ENCODE assay signal across 8 mouse cellular contexts in genomic region chr6:114976915-114977419, GRCm38 (mm10). TPM values are rescaled to one million over a fixed set of nuclear protein-coding genes. Genes with fewer than 3 reads are reported as not detected.
DNase-seq lines count a peak whose midpoint lies in the region; ATAC-seq and TF ChIP-seq lines count a peak whose summit lies in the region.
"Had no signal": no experiment of that assay in that cellular context is flagged by ENCODE, and none has a peak within 500 bp of the region (broad histone marks: within the 10 kb centered on the region; RNA-seq: fewer than 3 reads in every experiment).

No protein-coding gene starts in this region.

- TF ChIP-seq POLR2A in limb, embryonic 14.5 days (IDR thresholded peaks at IDR 0.05; ENCODE audit: borderline replicate concordance, extremely low read depth, insufficient read depth, insufficient read length), result no peak

- no peaks in the 10 kb centered on the region for H3K9me3 ChIP-seq in limb, embryonic 14.5 days (ENCODE audit: control insufficient read depth, low read length)

- 0 out of 2 replicates have a peak overlapping the region, but pooled peaks have one; percentile 4 for H3K27ac ChIP-seq in limb, embryonic 14.5 days (replicated peaks; ENCODE audit: low read depth, low read length)

- no peaks in the 10 kb centered on the region for H3K36me3 ChIP-seq in limb, embryonic 14.5 days (ENCODE audit: control insufficient read depth, insufficient read depth, low read length)

- no peak overlapping the region for H3K9ac ChIP-seq in limb, embryonic 14.5 days (ENCODE audit: low read depth, low read length, severe bottlenecking)

- ATAC-seq in limb, embryonic 14.5 days (ENCODE audit: low FRiP score, low read depth), result no peak

- no peaks in the 10 kb centered on the region for H3K27me3 ChIP-seq in limb, embryonic 14.5 days (ENCODE audit: control insufficient read depth, insufficient read depth, low read length)

- 59% methylated on average over 7 of the region's 7 CpGs for WGBS in limb, embryonic 14.5 days

- no peak overlapping the region for H3K4me2 ChIP-seq in limb, embryonic 14.5 days (replicated peaks; ENCODE audit: low read depth, low read length, severe bottlenecking)

- 0 out of 2 replicates have a peak, but pooled peaks cover 3% of the 10 kb centered on the region for H3K4me1 ChIP-seq in limb, embryonic 14.5 days (ENCODE audit: control insufficient read depth, insufficient read depth, low read length)

- no peak overlapping the region for H3K4me3 ChIP-seq in limb, embryonic 14.5 days (replicated peaks; ENCODE audit: low read length)
- H3K4me3 ChIP-seq: erythroblast, embryonic 14.5 days had no signal

- DNase-seq in 3134 (ENCODE audit: extremely low read depth, insufficient read length, low spot score) (peak; percentile 66), 416B (ENCODE audit: low read depth) (peak; percentile 30)
- peak; percentile 38 to 51 for DNase-seq in frontal cortex, postnatal 25 days (ENCODE audit: low spot score in 2 of 2)
- peak; percentile 27 for DNase-seq in limb, embryonic 14.5 days (ENCODE audit: low spot score)
- DNase-seq in thymus, postnatal 25 days, result no peak
- no peak for DNase-seq in retina, embryonic 14.5 days (ENCODE audit: low spot score)
- no peak for DNase-seq in cerebellum, adult 8-10 months

RNA-seq across cellular contexts. Expression of gene Vgll4, which starts 7.2 kb away (rescaled TPM):
- polyA plus RNA-seq in limb, embryonic 14.5 days (2012; rRNA removed), result 70.1 and 91.7 TPM in 2 replicates
- 103 and 113 TPM in 2 replicates for polyA plus RNA-seq in limb, embryonic 14.5 days (2014; fragmentation: Nextera tagmentation; extraction: Ambion mirVana)

Comparison
In these comparisons a context has a peak if more than half of its experiments do, and no peak if none do; other contexts are left out.
1. DNase-seq: peak in 3134 (single experiment), 416B (single experiment), frontal cortex, postnatal 25 days (2 of 2) and limb, embryonic 14.5 days (single experiment); none in thymus, postnatal 25 days (single experiment), retina, embryonic 14.5 days (single experiment) and cerebellum, adult 8-10 months (single experiment).